Mouse (Mus musculus) right cerebral cortex, postnatal 4 days (tissue): ENCODE results near the gene D1Pas1.

Source experiments
- DNase-seq: peaks from one replicate; pipeline ENCODE4 v3.0.0-alpha.2; 2022

Gene D1Pas1

GRCm38 (mm10) chr1:186988281-186988682 is 21.1 kb downstream of the D1Pas1 start:
- DNase-seq, result no peak

DNA sequence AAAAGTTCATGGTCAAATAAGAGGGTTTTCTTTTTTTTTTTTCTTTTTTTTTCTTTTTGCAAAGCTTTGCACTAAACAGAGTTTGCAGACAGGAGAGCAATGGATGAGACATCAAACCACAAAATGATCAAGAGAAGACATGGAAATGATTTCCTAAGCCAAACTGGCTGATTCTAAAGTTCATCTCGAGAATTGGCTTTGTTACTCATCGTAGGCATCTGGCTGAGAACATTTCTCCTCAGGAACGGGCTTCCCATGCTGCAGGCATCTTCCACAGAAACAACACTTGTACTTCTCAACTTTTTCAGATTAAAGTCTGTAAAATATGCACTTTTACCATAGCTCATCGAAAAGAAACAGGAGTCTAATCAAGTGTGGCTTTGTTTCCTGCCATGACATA is 21.6 kb downstream of the D1Pas1 start:
- DNase-seq, result no peak

- DNase-seq, result no peak
These were observed 24.3 kb downstream of the D1Pas1 start for GRCm38 (mm10) chr1:186991473-186991872.

- no peak for DNase-seq
These were observed 24.9 kb downstream of the D1Pas1 start for GRCm38 (mm10) chr1:186992113-186992512.

- DNase-seq, result no peak
These were observed 30.5 kb downstream of the D1Pas1 start for GRCm38 (mm10) chr1:186997596-186998304.

- no peak for DNase-seq
These were observed 36.2 kb downstream of the D1Pas1 start for GRCm38 (mm10) chr1:187003441-187003861.

GRCm38 (mm10) chr1:187004306-187004705 is 37.1 kb downstream of the D1Pas1 start:
- no peak for DNase-seq

DNA sequence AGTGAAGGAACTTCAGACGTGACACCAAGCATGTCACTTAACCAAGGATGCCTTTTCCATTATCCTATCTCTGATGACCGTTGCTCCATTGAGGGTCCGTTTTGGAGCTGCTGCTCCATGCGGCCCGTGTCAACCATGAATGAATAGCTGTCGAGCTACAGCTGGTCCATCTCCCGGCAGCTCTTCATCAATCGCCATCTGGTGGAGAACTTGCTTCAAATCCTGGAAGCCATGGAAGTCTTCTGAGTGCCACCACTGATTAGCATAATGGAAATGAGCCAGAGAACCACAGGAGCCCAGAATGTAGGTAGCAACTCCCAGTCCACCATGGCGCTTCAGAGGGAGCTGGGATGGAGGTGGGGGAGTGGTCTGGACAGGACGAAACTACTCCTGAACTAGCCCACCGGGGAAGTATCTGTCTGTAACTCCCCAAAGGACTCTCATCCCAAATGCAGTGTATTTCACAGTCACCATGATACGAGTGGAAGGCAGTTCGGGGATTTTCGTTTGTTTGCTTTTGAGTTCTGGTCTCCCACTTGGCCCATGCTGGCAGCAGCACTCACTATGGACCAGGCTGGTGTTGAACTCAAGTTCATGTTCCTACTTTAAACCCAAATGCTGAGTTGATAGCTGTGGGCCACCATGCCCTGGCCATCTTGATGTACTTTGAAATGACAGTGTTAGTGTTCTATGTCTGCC is 39.2 kb downstream of the D1Pas1 start:
- DNase-seq, result no peak

GRCm38 (mm10) chr1:187008236-187008635 is 41.0 kb downstream of the D1Pas1 start:
- DNase-seq, result no peak

DNA sequence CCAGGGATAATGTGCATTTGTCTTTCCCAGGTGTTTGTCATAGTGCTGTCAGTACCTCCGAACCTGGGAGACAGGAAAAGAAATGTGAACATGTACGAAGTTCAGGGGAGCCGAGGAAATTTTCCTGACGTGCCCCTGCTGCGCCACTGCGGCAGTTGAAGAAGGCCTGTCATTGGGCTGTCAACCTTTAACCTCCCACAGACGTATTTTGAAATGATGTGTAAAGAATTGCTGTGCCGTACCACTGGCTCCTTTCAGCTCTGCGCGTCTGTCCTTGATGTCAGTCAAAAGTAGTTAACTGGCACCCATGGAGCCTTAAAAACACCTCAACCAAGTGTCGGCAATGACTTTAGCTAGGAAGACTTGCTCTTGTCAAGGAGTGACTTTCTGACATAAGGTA is 42.9 kb downstream of the D1Pas1 start:
- no peak for DNase-seq

GRCm38 (mm10) chr1:187011601-187012000 is 44.4 kb downstream of the D1Pas1 start:
- no peak for DNase-seq

- no peak for DNase-seq
These were observed 46.9 kb downstream of the D1Pas1 start for GRCm38 (mm10) chr1:187014141-187014540.

- no peak for DNase-seq
These were observed 48.5 kb downstream of the D1Pas1 start for GRCm38 (mm10) chr1:187015673-187016072.

- no peak for DNase-seq
These were observed 48.9 kb downstream of the D1Pas1 start for GRCm38 (mm10) chr1:187016116-187016515.

GRCm38 (mm10) chr1:187020011-187020410 is 52.8 kb downstream of the D1Pas1 start:
- DNase-seq, result no peak
